ENCODE assay signal across 9 mouse cellular contexts in genomic region chr5:132115631-132116030, GRCm38 (mm10).
DNase-seq lines count a peak whose midpoint lies in the region; ATAC-seq and TF ChIP-seq lines count a peak whose summit lies in the region.
"Had no signal": no experiment of that assay in that cellular context is flagged by ENCODE, and none has a peak within 500 bp of the region (broad histone marks: within the 10 kb centered on the region; RNA-seq: fewer than 3 reads in every experiment).

No protein-coding gene starts in this region.

- TF ChIP-seq CTCF in forebrain, postnatal 0 days (IDR thresholded peaks at IDR 0.05; ENCODE audit: low read depth), result peak; percentile 71

- ATAC-seq in forebrain, postnatal 0 days, result peak; percentile 60; the same call in 1 of the 2 replicates
- ATAC-seq in forebrain, embryonic 15.5 days (replicated peaks), result no peak
- ATAC-seq in kidney, embryonic 15.5 days (replicated peaks; ENCODE audit: low FRiP score), result no peak
- no peak for ATAC-seq in embryonic facial prominence, embryonic 14.5 days (ENCODE audit: low read depth)

- H3K9me3 ChIP-seq in forebrain, postnatal 0 days (ENCODE audit: low read length), result no peaks in the 10 kb centered on the region
- H3K9me3 ChIP-seq in forebrain, embryonic 15.5 days, result no peaks in the 10 kb centered on the region
- no peaks in the 10 kb centered on the region for H3K9me3 ChIP-seq in kidney, embryonic 15.5 days (replicated peaks)
- no peaks in the 10 kb centered on the region for H3K9me3 ChIP-seq in embryonic facial prominence, embryonic 14.5 days (ENCODE audit: control insufficient read depth, low read length)

- peak; percentile 83 for DNase-seq in forebrain, postnatal 0 days
- peak; percentile 27 for DNase-seq in kidney, postnatal 14 days
- peak; percentile 52 for DNase-seq in Muller cell, postnatal 12 days (ENCODE audit: inconsistent ontology term)
- DNase-seq in embryonic facial prominence, embryonic 14.5 days (ENCODE audit: low spot score), result peak; percentile 73
- no peak for DNase-seq in ovary, postnatal 14 days (ENCODE audit: low spot score)
- DNase-seq in yolk sac, embryonic 10.5 days (ENCODE audit: low spot score), result no peak
- DNase-seq: adrenal gland, adult 2 months had no signal

- no peaks in the 10 kb centered on the region for H3K36me3 ChIP-seq in forebrain, postnatal 0 days (ENCODE audit: insufficient read depth)
- no peaks in the 10 kb centered on the region for H3K36me3 ChIP-seq in forebrain, embryonic 15.5 days
- no peaks in the 10 kb centered on the region for H3K36me3 ChIP-seq in kidney, embryonic 15.5 days
- H3K36me3 ChIP-seq in embryonic facial prominence, embryonic 14.5 days (ENCODE audit: control insufficient read depth, insufficient read depth, low read length), result no peaks in the 10 kb centered on the region

- no peak overlapping the region for H3K4me2 ChIP-seq in forebrain, postnatal 0 days (ENCODE audit: low read depth)
- no peak overlapping the region for H3K4me2 ChIP-seq in forebrain, embryonic 15.5 days (replicated peaks)
- no peak overlapping the region for H3K4me2 ChIP-seq in kidney, embryonic 15.5 days
- no peak overlapping the region for H3K4me2 ChIP-seq in embryonic facial prominence, embryonic 14.5 days (ENCODE audit: low read depth, low read length)

- H3K27me3 ChIP-seq in forebrain, postnatal 0 days (ENCODE audit: insufficient read depth, low read length), result no peaks in the 10 kb centered on the region
- H3K27me3 ChIP-seq in forebrain, embryonic 15.5 days, result no peaks in the 10 kb centered on the region
- H3K27me3 ChIP-seq in kidney, embryonic 15.5 days, result no peaks in the 10 kb centered on the region
- no peaks in the 10 kb centered on the region for H3K27me3 ChIP-seq in embryonic facial prominence, embryonic 14.5 days (replicated peaks; ENCODE audit: control insufficient read depth, insufficient read depth, low read length)

- no peaks in the 10 kb centered on the region for H3K4me1 ChIP-seq in forebrain, postnatal 0 days (ENCODE audit: insufficient read depth)
- peaks cover 28% of the 10 kb centered on the region for H3K4me1 ChIP-seq in forebrain, embryonic 15.5 days
- H3K4me1 ChIP-seq in kidney, embryonic 15.5 days, result peaks cover 9% of the 10 kb centered on the region
- peaks cover 19% of the 10 kb centered on the region for H3K4me1 ChIP-seq in embryonic facial prominence, embryonic 14.5 days (ENCODE audit: control insufficient read depth, insufficient read depth, low read length)

- no peak overlapping the region for H3K4me3 ChIP-seq in forebrain, postnatal 0 days (ENCODE audit: low read depth, low read length)
- no peak overlapping the region for H3K4me3 ChIP-seq in forebrain, embryonic 15.5 days
- no peak overlapping the region for H3K4me3 ChIP-seq in kidney, embryonic 15.5 days (replicated peaks)
- H3K4me3 ChIP-seq in embryonic facial prominence, embryonic 14.5 days (ENCODE audit: low read depth, low read length), result no peak overlapping the region

- H3K27ac ChIP-seq in forebrain, postnatal 0 days (ENCODE audit: low read depth, low read length), result no peak overlapping the region
- H3K27ac ChIP-seq in forebrain, embryonic 15.5 days (replicated peaks), result no peak overlapping the region
- H3K27ac ChIP-seq in kidney, embryonic 15.5 days, result no peak overlapping the region
- H3K27ac ChIP-seq in embryonic facial prominence, embryonic 14.5 days (replicated peaks; ENCODE audit: low read depth, low read length), result no peak overlapping the region

- no peak overlapping the region for H3K9ac ChIP-seq in forebrain, postnatal 0 days
- H3K9ac ChIP-seq in forebrain, embryonic 15.5 days (replicated peaks), result no peak overlapping the region
- H3K9ac ChIP-seq in kidney, embryonic 15.5 days, result no peak overlapping the region
- no peak overlapping the region for H3K9ac ChIP-seq in embryonic facial prominence, embryonic 14.5 days (ENCODE audit: low read depth, low read length)

- WGBS in forebrain, postnatal 0 days, result 59% methylated on average over 3 of the region's 3 CpGs
- 71% methylated on average over 3 of the region's 3 CpGs for WGBS in forebrain, embryonic 15.5 days
- WGBS in kidney, embryonic 15.5 days, result 61% methylated on average over 3 of the region's 3 CpGs
- 63% methylated on average over 3 of the region's 3 CpGs for WGBS in embryonic facial prominence, embryonic 14.5 days

Comparison
In these comparisons a context has a peak if more than half of its experiments do, and no peak if none do; other contexts are left out.
1. DNase-seq: peak in forebrain, postnatal 0 days (single experiment), kidney, postnatal 14 days (single experiment), Muller cell, postnatal 12 days (single experiment) and embryonic facial prominence, embryonic 14.5 days (single experiment); none in ovary, postnatal 14 days (single experiment) and yolk sac, embryonic 10.5 days (single experiment).